Mouse (Mus musculus) cerebellum, postnatal 25 days (tissue): ENCODE data around the gene Nt5c.
A peak's percentile ranks its signal among the peaks of the same experiment; 100 is the strongest.
"Not testable (repeated sequence)": the region's sequence is repeated elsewhere in the genome, so short reads cannot be mapped to it uniquely, and the experiment has no call there.

ENCODE experiments used
- DNase-seq, 2 experiments: peaks; one replicate each; pipeline ENCODE4 v3.0.0; 2021; ENCODE audit warnings: mixed read lengths in 2 of 2

Gene Nt5c

GRCm38 (mm10) chr11:115509773-115510506 is 18.3 kb upstream of the Nt5c start:
- no peak for DNase-seq

- no peak for DNase-seq
Measured at GRCm38 (mm10) chr11:115508061-115508460, 16.4 kb upstream of the Nt5c start.

GRCm38 (mm10) chr11:115506586-115506985 is 14.9 kb upstream of the Nt5c start:
- DNase-seq: no peak

GRCm38 (mm10) chr11:115502636-115503035 is 11.0 kb upstream of the Nt5c start:
- DNase-seq: no peak

- DNase-seq: not testable (repeated sequence)
Measured at GRCm38 (mm10) chr11:115496559-115496958, 4.9 kb upstream of the Nt5c start.

- no peak for DNase-seq
Measured at GRCm38 (mm10) chr11:115492387-115492786, 725 bp upstream of the Nt5c start.

GRCm38 (mm10) chr11:115490441-115491355 is 964 bp downstream of the Nt5c start:
- peak; percentile 43 to 44 for DNase-seq

GRCm38 (mm10) chr11:115488551-115489104 is 3.0 kb downstream of the Nt5c start:
- peak; percentile 84 to 86 for DNase-seq

GRCm38 (mm10) chr11:115485155-115485554 is 6.5 kb downstream of the Nt5c start:
- DNase-seq: no peak

- peak; percentile 90 to 91 for DNase-seq
Measured at GRCm38 (mm10) chr11:115483726-115484125, 7.9 kb downstream of the Nt5c start.

GRCm38 (mm10) chr11:115483278-115483677 is 8.4 kb downstream of the Nt5c start:
- DNase-seq: no peak

- no peak for DNase-seq
Measured at GRCm38 (mm10) chr11:115481553-115482259, 10.0 kb downstream of the Nt5c start.

- DNase-seq: no peak
Measured at GRCm38 (mm10) chr11:115478296-115478938, 13.2 kb downstream of the Nt5c start.

- DNase-seq: not testable (repeated sequence)
Measured at GRCm38 (mm10) chr11:115477388-115477787, 14.3 kb downstream of the Nt5c start.

- DNase-seq: not testable (repeated sequence)
Measured at GRCm38 (mm10) chr11:115476630-115477029, 15.0 kb downstream of the Nt5c start.

GRCm38 (mm10) chr11:115475758-115476237 is 15.9 kb downstream of the Nt5c start:
- DNase-seq: no peak

GRCm38 (mm10) chr11:115475025-115475757 is 16.5 kb downstream of the Nt5c start, which contains the start of gene Armc7:
Gene Armc7 (plus strand): TSS chr11:115475667.
- DNase-seq: peak; percentile 93 to 97

- peak; percentile 98 to 99 for DNase-seq
Measured at GRCm38 (mm10) chr11:115473626-115474275, 17.9 kb downstream of the Nt5c start.

- no peak for DNase-seq
Measured at GRCm38 (mm10) chr11:115472183-115472582, 19.5 kb downstream of the Nt5c start.

GRCm38 (mm10) chr11:115467217-115467618 is 24.4 kb downstream of the Nt5c start:
- DNase-seq: no peak

- DNase-seq: no peak
Measured at GRCm38 (mm10) chr11:115464851-115465250, 26.8 kb downstream of the Nt5c start.
